Mouse (Mus musculus): ENCODE measurements at regions not wholly inside any gene's neighbourhood (a gene's known extent, or its start where the extent isn't known, plus 50 kb on each side); places are given as distances from the start of the nearest gene placed in this dataset.
A peak's percentile ranks its signal among the peaks of the same experiment; 100 is the strongest.

DNA sequence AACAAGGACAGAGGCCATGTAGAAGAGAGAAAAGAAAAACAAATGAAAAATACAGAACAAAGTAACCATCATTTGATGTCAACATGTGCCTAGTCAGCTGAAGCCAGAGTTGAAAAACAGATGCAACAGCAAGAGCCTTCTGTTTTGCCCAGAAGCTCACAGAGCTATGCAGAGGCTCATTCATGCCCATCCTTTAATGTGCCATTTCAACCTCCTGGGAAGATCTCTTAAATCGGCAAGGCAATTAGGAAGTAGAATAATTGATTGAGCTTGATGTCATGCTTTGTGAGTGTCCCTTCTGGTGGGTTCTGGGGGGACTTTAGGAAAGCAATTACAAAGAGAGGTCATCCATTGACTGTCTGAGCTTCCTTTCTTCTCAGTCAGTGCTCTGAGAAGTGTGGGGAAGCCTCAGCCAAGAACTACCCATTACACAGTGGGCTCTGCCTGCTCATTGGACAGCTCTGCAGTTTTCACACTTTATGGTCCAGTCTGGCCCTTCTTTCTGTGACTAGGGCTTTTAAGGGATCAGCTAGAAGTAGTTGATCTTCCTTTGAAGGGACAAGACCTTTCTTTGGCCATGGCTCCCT lies 240.2 kb downstream of the Kcne4 start:
- DNase-seq (ENCODE audit: inconsistent ontology term): peak; percentile 36

GRCm38 (mm10) chr1:79080231-79080630 lies 263.7 kb downstream of the Kcne4 start:
- peak; percentile 92 for DNase-seq (ENCODE audit: inconsistent ontology term)
